Mouse (Mus musculus): ENCODE data around the gene Vmn1r13.
"Not testable (repeated sequence)": the region's sequence is repeated elsewhere in the genome, so short reads cannot be mapped to it uniquely, and the experiment has no call there.

Gene Vmn1r13

DNA sequence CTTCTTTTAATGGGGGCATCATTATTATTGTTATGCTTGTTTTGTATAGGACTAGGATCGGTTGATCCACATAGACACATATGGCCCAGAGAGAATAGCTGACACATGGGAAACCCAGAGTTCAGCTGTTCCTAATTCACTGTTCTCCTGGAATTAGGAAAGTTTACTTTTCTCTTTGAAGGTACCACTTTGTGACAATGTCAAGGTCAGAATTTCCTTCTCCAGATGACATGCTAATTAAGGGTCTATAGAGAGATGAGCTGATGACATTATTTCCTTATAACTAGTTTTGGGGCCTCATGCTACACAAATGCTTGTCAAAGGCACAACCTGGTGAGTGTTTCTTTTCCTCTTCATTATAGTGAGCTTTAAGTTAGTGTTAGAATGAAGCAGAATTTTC lies at the start of gene Vmn1r13:
Gene Vmn1r13, plus strand, starts transcription at position 301 of the 400 bp plus-strand sequence.
- not testable (repeated sequence) for DNase-seq (ENCODE audit: low spot score)

DNA sequence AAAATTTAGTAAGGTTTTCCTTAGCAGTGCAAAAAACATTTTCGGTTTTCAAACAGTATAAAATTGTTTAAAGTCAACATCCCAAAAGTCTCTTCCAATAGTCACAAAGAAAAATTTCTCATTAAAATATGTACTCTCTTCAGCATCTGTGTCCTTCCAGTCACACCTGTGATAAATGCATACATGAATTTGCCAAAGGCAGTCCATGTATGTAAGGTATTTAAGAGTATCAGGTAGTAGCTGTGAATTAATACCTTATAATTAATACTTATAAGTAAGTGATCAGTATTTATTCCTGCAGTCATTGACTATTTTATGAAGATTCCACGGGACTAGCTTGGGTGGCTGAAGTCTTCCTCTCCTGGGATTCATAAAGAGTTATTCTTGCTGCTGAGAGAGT lies 46.5 kb upstream of the Vmn1r13 start, which contains the start of gene Vmn1r12:
Gene Vmn1r12, plus strand, starts transcription at position 301 of the 400 bp plus-strand sequence.
- no peak for DNase-seq (ENCODE audit: low spot score)

DNA sequence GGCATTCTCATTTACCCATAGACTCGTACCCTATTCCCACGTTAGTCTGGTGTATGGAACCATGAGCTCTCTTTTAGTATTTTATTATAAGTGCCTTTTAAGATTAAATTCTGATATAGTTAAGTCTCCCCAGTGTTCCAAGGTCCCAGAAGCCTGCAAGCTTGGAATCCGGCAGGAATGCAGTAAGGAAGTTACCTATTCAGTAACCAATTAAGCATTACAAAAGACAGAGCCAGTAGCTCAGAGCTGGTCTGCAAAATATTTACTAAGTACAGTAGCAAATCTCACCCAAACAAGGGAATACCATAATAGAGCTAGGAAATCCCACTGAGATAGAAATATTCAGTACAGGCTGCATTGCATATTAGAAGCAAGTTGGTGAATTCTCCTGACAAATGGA lies 13.1 kb upstream of the Vmn1r13 start:
- DNase-seq (ENCODE audit: low spot score): not testable (repeated sequence)

DNA sequence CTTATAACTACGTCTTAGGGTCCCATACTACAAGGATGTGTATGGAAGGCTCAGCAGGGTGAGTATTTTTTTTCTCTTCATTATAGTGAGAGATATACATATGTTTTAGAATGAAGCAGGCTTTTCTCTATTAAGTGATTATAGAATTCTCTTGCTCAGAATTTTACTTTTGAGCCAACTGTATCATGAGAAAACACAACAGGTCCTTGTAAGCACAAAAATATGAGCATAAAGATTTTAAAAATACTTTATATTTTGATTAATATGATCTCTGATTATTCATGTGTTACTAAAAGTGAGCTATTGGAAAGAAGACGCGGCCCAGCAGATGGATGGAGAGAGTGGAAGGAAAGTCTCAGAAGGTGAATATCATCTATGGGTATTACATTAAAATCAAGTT lies 28.3 kb downstream of the Vmn1r13 start, which contains the start of gene Vmn1r14:
Gene Vmn1r14, plus strand, starts transcription at position 301 of the 400 bp plus-strand sequence.
- no peak for DNase-seq (ENCODE audit: low spot score)

DNA sequence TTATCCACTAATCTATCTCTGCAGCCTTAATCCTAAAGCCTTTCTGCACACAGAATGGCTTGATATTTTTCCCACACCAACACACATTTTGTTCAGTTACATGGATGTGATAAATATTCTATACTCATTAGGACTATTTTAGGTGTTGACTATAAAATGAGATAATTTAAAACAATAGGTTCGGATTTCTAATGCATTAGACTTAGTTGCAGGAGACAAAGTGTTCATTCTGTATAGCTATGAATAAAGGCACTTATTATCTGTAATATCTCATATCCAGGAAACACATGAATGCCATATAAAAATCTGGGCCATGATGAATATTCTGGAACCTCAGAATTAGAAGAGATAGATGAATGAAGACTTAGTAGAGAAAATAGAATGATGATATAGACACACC lies 54.6 kb downstream of the Vmn1r13 start, which contains the start of gene Vmn1r15:
Gene Vmn1r15, plus strand, starts transcription at position 301 of the 400 bp plus-strand sequence.
- no peak for DNase-seq (ENCODE audit: low spot score)

DNA sequence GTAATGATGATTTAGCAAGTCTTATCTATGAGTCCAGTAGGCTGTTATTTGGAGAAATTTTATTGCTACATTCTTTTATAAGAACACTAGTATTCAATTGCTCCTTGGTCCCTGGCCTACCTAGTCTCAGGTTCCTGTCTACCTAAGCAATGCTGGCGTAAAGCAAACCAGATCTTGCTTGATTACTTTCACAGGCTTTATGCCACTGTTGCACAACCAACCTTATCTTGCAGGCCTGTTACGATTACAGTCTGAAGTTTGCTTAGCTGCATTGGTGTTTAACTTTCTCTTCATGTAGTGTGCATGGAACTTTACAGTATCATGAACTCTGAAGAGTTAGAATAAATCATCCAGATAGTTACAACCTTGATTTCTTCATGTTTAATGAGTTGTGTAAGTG lies 57.9 kb downstream of the Vmn1r13 start:
- DNase-seq (ENCODE audit: low spot score): no peak

Measured in layer of hippocampus, adult 11-12 months (tissue).